In genomic region chr10:115462646-115463045, GRCm38 (mm10) we compare ENCODE assay signal across 18 mouse cellular contexts.
"Had no signal": no experiment of that assay in that cellular context is flagged by ENCODE, and none has a peak within 500 bp of the region (broad histone marks: within the 10 kb centered on the region; RNA-seq: fewer than 3 reads in every experiment).

No protein-coding gene starts in this region.

- H3K4me1 ChIP-seq: liver, embryonic 13.5 days; liver, embryonic 15.5 days; megakaryocyte, embryonic 14.5 days; midbrain, embryonic 13.5 days; neural tube, embryonic 13.5 days; stomach, embryonic 15.5 days had no signal

- H3K4me3 ChIP-seq: liver, embryonic 13.5 days; liver, embryonic 15.5 days; lung, embryonic 15.5 days; megakaryocyte, embryonic 14.5 days; midbrain, embryonic 13.5 days; myocyte; neural tube, embryonic 13.5 days; stomach, embryonic 15.5 days had no signal

- H3K36me3 ChIP-seq: liver, embryonic 13.5 days; liver, embryonic 15.5 days; lung, embryonic 15.5 days; midbrain, embryonic 13.5 days; neural tube, embryonic 13.5 days; stomach, embryonic 15.5 days had no signal

- H3K4me2 ChIP-seq: liver, embryonic 13.5 days; liver, embryonic 15.5 days; lung, embryonic 15.5 days; midbrain, embryonic 11.5 days; midbrain, embryonic 13.5 days; neural tube, embryonic 13.5 days; stomach, embryonic 15.5 days had no signal

- ATAC-seq: liver, postnatal 0 days; midbrain, embryonic 13.5 days; midbrain, embryonic 16.5 days had no signal

- H3K9me3 ChIP-seq: liver, embryonic 13.5 days; liver, embryonic 15.5 days; lung, embryonic 15.5 days; midbrain, embryonic 13.5 days; neural tube, embryonic 13.5 days; stomach, embryonic 15.5 days had no signal

- DNase-seq: liver, embryonic 13.5 days; liver, postnatal 0 days; lung, postnatal 10 days; right cerebral cortex, postnatal 14 days; thymus, adult 2 months; thymus, postnatal 25 days; thymus, postnatal 4 days had no signal

- H3K9ac ChIP-seq: liver, embryonic 13.5 days; liver, embryonic 15.5 days; liver, postnatal 0 days; lung, embryonic 15.5 days; midbrain, embryonic 13.5 days; neural tube, embryonic 13.5 days; stomach, embryonic 15.5 days had no signal

- H3K27me3 ChIP-seq: liver, embryonic 13.5 days; liver, embryonic 15.5 days; lung, embryonic 15.5 days; midbrain, embryonic 13.5 days; neural tube, embryonic 13.5 days; stomach, embryonic 15.5 days had no signal

- H3K27ac ChIP-seq: liver, embryonic 13.5 days; liver, embryonic 15.5 days; lung, embryonic 15.5 days; macrophage; midbrain, embryonic 13.5 days; neural tube, embryonic 13.5 days; stomach, embryonic 15.5 days; stomach, postnatal 0 days had no signal
